Mouse (Mus musculus): ENCODE measurements around the gene Ica1.

GRCm38 (mm10) chr6:8691199-8691975, 86.9 kb downstream of the Ica1 start:
- TF ChIP-seq CTCF (IDR thresholded peaks at IDR 0.05; ENCODE audit: borderline replicate concordance, extremely low read depth, insufficient read depth, insufficient read length), result no peak
- TF ChIP-seq POLR2A (IDR thresholded peaks at IDR 0.05; ENCODE audit: borderline replicate concordance, extremely low read depth, insufficient read depth, insufficient read length, poor library complexity, severe bottlenecking), result no peak

Measured in brain, embryonic 14.5 days (tissue).